Mouse (Mus musculus): ENCODE data around the gene Commd7.
"Not testable (repeated sequence)": the region's sequence is repeated elsewhere in the genome, so short reads cannot be mapped to it uniquely, and the experiment has no call there.

Commd7 gene

DNA sequence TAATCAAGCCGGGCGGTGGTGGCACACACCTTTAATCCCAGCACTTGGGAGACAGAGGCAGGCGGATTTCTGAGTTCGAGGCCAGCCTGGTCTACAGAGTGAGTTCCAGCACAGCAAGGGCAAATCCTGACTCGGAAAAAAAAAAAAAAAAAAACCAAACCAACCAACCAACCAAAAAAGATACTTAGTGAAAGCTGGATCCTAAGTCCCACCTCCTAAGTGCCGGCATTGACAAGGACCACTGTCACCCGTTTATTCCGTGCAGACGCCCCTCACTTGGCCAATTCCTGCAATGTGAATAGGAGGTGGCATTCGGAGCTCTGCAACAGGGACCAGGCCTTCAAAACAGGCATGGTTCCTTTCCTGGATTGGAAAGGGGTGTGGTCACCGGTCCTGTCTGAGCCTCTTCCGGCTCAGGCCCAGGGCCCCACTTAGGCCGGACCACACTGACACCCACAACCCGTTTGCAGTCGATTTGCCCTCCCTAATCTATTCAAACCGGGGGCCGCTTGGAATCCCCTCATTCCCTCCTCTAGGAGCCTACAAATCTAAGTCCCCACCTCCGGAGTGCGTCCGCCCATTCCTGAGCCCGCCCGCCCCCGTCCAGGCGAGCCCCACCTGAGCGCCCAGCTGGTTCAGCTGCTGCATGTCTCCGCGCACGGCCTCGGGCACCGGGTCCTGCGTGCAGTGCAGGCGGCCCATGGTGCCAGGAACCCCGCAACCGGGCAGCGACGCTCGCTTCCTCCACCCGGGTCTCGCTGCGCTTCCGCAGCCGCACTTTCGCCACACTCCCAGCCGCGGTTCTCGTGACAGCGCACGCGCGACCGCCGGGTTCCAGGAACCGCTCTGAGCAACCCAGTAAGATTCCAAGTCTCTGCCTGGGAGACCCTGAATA lies at the start of gene Commd7:
TSS of gene Commd7 (minus strand) at position 806 of the 895 bp plus-strand sequence.
- DNase-seq (ENCODE audit: low spot score in 2 of 2) = peak; percentile 66 to 78

DNA sequence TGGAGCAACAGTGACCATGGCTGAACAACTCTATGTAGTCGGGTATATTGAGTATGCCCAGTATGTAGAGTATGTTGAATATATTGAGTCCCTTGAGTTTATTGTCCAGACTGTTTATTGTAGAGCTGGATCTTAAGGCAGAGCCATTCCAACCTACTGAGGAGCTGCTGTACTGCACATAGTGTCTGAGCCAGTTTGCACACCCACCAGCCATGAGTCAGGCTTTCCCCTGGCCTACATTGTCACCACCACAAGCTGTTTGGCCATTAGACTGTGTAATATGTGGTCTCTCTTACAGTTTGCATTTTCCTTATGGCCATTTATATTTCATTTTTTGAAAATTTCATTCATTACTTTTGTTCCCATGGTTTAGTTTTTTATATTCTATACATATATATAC lies 47.4 kb upstream of the Commd7 start:
- no peak for DNase-seq (ENCODE audit: low spot score in 2 of 2)

GRCm38 (mm10) chr2:153677550-153677949 lies 45.0 kb upstream of the Commd7 start:
- DNase-seq (ENCODE audit: low spot score in 2 of 2) = no peak

DNA sequence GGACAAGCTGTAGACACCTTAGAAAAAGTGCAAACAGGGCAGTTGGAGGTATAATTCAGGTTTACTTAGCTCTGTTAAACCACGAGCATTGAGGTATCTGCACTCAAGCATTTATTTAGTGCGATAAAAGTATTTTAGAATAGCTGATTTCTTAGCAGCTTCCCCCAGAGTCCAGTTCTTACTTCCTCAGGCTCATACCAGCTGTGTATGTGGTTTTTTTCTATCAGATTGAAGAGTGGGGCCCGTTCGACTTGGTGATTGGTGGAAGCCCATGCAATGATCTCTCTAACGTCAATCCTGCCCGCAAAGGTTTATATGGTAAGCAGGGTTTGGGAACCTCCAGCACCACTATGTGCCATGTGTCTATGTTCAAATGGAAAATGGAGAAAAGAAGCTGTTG lies 44.4 kb upstream of the Commd7 start:
- DNase-seq (ENCODE audit: low spot score in 2 of 2) = no peak

- not testable (repeated sequence) for DNase-seq (ENCODE audit: low spot score in 2 of 2)
Measured at GRCm38 (mm10) chr2:153675364-153675763, 42.8 kb upstream of the Commd7 start.

DNA sequence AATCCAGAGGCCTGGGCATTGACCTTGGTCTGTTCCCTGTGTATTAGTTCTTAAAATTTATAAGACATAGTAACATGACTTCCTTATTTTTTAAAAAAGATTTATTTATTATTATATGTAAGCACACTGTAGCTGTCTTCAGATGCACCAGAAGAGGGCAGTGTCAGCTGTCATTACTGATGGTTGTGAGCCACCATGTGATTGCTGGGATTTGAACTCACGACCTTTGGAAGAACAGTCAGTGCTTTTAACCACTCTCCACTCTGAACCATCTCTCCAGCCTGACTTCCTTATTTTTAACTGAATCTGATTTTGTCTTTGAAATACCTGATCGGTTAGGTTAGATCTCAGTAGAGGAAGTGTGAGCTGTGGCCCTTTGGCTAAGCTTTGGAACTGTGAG lies 40.0 kb upstream of the Commd7 start:
- no peak for DNase-seq (ENCODE audit: low spot score in 2 of 2)

- no peak for DNase-seq (ENCODE audit: low spot score in 2 of 2)
Measured at GRCm38 (mm10) chr2:153670111-153670510, 37.5 kb upstream of the Commd7 start.

GRCm38 (mm10) chr2:153668754-153669376 lies 36.3 kb upstream of the Commd7 start:
- DNase-seq (ENCODE audit: low spot score in 2 of 2) = peak in 1 of 2 experiments; percentile 16

- DNase-seq (ENCODE audit: low spot score in 2 of 2) = no peak
Measured at GRCm38 (mm10) chr2:153665401-153665800, 32.8 kb upstream of the Commd7 start.

DNA sequence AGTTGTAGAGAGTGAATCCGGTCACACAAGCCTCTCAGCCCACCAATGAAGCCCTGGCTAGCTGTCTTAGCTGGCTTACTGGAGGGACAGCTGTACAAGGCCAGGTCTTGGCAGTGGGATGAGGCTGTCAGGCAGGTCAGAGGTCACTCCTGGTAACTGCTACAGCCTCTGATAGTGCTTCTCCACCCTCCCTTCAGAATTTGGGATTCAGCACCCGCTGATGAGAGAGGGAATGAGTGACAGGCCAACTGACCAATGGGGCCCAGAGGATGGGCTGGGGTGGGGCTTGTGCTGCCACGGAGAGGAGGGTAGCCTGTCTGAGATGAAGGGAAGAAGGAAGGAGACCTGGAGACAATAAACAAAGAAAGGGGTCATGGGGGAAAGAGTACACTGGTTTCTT lies 28.0 kb upstream of the Commd7 start:
- no peak for DNase-seq (ENCODE audit: low spot score in 2 of 2)

- DNase-seq (ENCODE audit: low spot score in 2 of 2) = not testable (repeated sequence)
Measured at GRCm38 (mm10) chr2:153657659-153658058, 25.1 kb upstream of the Commd7 start.

DNA sequence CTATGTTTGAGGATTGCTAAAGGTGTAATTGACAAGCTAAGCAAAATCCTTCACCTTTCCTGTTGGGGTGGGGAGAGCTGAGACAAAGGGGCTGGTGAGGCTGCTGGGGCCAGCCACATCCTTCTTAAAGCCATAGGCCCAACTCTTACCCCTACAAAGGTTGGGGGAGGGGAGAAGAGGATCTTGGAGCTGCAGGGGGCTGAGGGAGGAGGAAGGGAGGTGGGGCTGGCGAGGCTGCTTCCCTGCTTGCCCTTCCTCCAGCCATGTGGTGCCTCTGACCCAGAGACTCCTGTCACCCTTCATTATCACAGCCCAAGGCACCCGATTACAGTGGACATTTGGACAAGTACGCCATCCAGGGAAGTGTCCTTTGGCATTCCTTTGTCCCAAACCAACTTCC lies 19.1 kb upstream of the Commd7 start:
- no peak for DNase-seq (ENCODE audit: low spot score in 2 of 2)

DNA sequence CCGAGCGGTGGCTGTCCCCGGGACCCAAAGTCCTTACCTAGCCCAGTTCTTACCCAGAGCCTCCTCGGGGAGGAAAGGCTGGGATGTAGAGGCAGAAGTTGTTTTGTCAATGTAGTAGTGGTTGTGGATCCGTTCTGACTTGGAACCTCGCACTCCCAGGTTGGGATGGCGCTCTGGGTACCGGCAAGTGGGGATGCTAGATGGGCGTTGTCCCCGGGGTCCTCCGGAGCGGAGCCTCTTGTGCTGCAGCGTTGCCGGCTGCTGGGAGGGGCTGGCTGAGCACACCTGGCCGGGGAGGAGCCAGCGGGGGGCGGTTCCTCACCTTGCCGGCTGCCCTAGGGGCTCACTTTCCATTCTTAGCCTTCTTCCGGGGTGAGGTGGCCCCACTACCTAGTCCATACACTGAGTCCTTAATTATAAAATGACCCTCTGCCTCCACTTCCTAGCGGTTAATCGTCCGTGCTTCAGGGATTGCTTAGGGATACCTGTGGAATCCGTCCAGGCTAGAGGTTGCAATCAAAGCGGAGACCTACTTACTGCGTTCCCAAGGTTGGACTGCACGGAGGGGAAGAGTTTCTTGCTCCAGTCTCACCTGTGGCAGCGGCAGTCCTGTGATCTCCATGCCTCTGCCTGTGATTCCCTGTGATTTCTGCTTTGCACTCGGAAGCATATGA lies 17.6 kb upstream of the Commd7 start:
- DNase-seq (ENCODE audit: low spot score in 2 of 2) = no peak

DNA sequence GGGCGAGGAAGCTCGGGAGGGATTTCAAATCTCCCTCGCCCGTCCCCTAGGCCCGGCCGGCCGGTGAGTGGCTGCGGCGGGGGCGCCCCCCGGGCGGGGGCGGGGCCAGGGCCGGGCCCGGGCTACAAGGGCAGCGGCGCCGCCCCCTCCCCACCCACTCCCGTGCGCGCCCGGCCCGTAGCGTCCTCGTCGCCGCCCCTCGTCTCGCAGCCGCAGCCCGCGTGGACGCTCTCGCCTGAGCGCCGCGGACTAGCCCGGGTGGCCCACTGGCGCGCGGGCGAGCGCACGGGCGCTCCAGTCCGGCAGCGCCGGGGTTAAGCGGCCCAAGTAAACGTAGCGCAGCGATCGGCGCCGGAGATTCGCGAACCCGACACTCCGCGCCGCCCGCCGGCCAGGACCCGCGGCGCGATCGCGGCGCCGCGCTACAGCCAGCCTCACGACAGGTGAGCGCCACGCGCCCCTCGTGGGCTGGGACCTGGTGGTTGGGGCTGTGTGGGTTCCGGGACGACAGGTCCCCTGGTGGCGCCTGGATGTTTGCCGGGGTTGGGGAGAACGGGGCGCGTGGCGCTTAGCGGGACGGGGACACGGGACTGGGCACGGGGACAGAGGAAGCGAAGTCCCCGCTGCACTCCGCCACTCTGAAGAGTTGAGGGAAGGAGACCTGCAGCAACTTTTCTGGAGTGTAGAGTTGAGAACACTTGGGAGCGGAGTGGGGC lies 16.9 kb upstream of the Commd7 start, which contains the start of gene Dnmt3b:
TSS of gene Dnmt3b (plus strand) at position 153 of the 716 bp plus-strand sequence.
- peak; percentile 37 to 63 for DNase-seq (ENCODE audit: low spot score in 2 of 2)

DNA sequence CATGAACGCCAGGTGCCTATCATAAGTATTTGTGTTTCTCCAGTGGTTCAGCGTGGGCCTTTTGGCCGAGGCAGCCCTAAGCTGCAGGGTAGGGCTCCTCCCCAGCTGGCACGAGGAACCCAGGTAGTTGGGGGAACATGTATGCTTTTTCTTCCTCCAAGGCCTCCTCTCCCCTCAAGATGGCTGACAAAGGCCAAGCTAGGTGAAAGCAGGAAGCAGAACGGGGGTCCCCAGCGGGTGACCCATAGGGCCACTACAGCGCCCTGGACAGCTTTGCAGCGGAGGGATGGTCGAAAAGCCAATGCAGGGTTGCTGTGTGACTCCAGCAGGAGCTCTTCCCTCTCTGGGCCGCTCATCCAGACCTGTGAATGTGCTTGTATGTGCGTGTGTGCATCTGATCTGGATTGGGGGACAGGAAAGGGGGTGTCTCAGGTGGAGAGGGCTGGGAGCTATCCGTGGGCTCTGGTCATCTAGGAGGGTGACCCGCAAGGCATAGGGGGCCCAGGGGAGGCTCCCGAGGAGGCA lies 16.3 kb upstream of the Commd7 start:
- DNase-seq (ENCODE audit: low spot score in 2 of 2) = no peak

DNA sequence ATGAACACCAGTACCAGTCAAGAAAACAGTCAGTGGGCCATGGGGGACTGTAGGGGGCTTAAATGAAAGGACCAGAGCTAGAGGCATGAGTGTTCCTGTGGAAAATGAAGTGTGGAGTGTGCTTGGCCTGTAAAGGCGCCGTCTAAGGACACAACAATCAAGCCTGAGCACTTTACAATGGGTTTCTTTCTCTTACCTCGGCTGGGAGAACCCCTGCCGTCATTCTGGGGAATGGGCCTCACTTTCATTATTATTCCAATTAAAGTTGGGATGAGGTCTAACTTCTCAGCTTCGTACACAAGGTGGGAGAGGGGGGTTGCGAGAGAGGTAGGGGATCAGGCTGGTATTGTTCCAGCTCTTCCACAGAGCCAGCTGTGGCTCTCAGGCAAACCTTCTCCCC lies 10.4 kb upstream of the Commd7 start:
- DNase-seq (ENCODE audit: low spot score in 2 of 2) = no peak

GRCm38 (mm10) chr2:153642496-153642895 lies 9.9 kb upstream of the Commd7 start:
- no peak for DNase-seq (ENCODE audit: low spot score in 2 of 2)

GRCm38 (mm10) chr2:153638977-153639680 lies 6.5 kb upstream of the Commd7 start:
- DNase-seq (ENCODE audit: low spot score in 2 of 2) = no peak

- DNase-seq (ENCODE audit: low spot score in 2 of 2) = no peak
Measured at GRCm38 (mm10) chr2:153633259-153633658, 678 bp upstream of the Commd7 start.

GRCm38 (mm10) chr2:153632871-153633226 lies 268 bp upstream of the Commd7 start:
- no peak for DNase-seq (ENCODE audit: low spot score in 2 of 2)

GRCm38 (mm10) chr2:153630950-153631349 lies 1.6 kb downstream of the Commd7 start:
- DNase-seq (ENCODE audit: low spot score in 2 of 2) = no peak
